ENCODE assay signal across 17 mouse cellular contexts in the genomic region with DNA sequence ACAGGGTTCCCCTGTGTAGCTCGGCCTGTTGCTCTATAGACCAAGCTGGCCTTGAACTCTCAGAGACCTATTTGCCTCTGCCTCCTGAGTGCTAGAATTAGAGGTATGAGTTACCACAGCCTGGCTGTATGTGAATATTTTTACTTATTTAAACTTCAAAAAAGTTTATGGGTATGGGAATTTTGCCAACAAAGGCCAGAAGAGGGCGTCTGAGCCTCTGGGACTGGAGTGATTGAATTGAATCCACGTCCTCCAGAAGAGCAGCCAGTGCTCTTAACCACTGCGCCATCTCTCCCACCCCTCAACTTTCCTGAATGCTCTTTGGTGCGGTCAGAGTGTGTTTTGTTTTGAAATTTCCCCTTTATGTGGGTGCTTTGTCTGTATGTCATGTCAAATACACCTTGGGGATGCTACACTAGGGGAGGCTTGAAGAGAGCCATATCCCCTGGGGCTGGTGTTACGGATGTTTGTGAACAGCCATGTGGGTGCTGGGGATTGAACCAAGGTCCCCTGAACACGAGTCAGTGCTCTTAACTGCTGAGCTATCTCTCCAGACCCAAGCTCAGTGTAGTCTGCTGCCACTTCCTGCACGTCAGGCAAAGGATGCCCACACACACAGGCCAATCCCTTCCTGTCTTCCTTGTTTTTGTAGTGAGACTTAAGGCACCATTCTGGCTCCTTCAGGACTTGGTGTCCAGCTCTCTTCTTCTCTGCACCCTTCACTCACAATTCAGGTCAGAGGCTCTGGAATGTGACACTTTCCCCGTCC. TPM values are rescaled to one million over a fixed set of nuclear protein-coding genes. Genes with fewer than 3 reads are reported as not detected.
A peak's percentile ranks its signal among the peaks of the same experiment; 100 is the strongest.
DNase-seq lines count a peak whose midpoint lies in the region; ATAC-seq and TF ChIP-seq lines count a peak whose summit lies in the region.
"Had no signal": no experiment of that assay in that cellular context is flagged by ENCODE, and none has a peak within 500 bp of the region (broad histone marks: within the 10 kb centered on the region; RNA-seq: fewer than 3 reads in every experiment).

No protein-coding gene starts in this region.

- peaks cover 92% of the 10 kb centered on the region for H3K36me3 ChIP-seq in liver, embryonic 12.5 days
- peaks cover 91% of the 10 kb centered on the region for H3K36me3 ChIP-seq in G1E (replicated peaks)
- peaks cover 61% of the 10 kb centered on the region for H3K36me3 ChIP-seq in liver, embryonic 14.5 days (replicated peaks; ENCODE audit: control insufficient read depth, insufficient read depth, low read depth)

- ATAC-seq in liver, embryonic 12.5 days = no peak
- ATAC-seq in G1E (ENCODE audit: extremely low read depth, insufficient number of reproducible peaks, low FRiP score, poor library complexity, severe bottlenecking) = no peak
- no peak for ATAC-seq in liver, embryonic 14.5 days (ENCODE audit: insufficient read depth)
- ATAC-seq: hindbrain, postnatal 0 days had no signal

- TF ChIP-seq CTCF in G1E (IDR thresholded peaks at IDR 0.05; ENCODE audit: low read depth, low read length) = 0 out of 2 replicates have a peak, but pooled peaks have one; percentile 10
- peak; percentile 48 for TF ChIP-seq CTCF in liver, embryonic 14.5 days (IDR thresholded peaks at IDR 0.05; ENCODE audit: low read depth)

- intact Hi-C loops in heart, postnatal 14 days (cut with DNase I) = no loop called here

- TF ChIP-seq EP300 in liver, embryonic 14.5 days (IDR thresholded peaks at IDR 0.05; ENCODE audit: low read depth) = no peak

- no peaks in the 10 kb centered on the region for H3K9me3 ChIP-seq in liver, embryonic 12.5 days (replicated peaks)
- no peaks in the 10 kb centered on the region for H3K9me3 ChIP-seq in G1E (replicated peaks)
- no peaks in the 10 kb centered on the region for H3K9me3 ChIP-seq in liver, embryonic 14.5 days (ENCODE audit: control insufficient read depth, low read length)
- H3K9me3 ChIP-seq: embryonic facial prominence, embryonic 13.5 days; heart, embryonic 12.5 days; lung, embryonic 15.5 days; midbrain, embryonic 10.5 days had no signal

- H3K4me1 ChIP-seq in liver, embryonic 12.5 days = peaks cover 31% of the 10 kb centered on the region
- H3K4me1 ChIP-seq in G1E (ENCODE audit: insufficient read depth, low read depth, low read length) = peaks cover 52% of the 10 kb centered on the region
- peaks cover 11 to 15% of the 10 kb centered on the region in 2 experiments for H3K4me1 ChIP-seq in liver, embryonic 14.5 days (replicated peaks; ENCODE audit: control insufficient read depth in 2 of 2, insufficient read depth in 2 of 2, low read length in 1 of 2)

- H3K27me3 ChIP-seq in liver, embryonic 12.5 days (replicated peaks) = no peaks in the 10 kb centered on the region
- no peaks in the 10 kb centered on the region for H3K27me3 ChIP-seq in G1E (ENCODE audit: insufficient read depth, low read length)
- no peaks in the 10 kb centered on the region for H3K27me3 ChIP-seq in liver, embryonic 14.5 days (ENCODE audit: control insufficient read depth, insufficient read depth, low read length)
- H3K27me3 ChIP-seq: embryonic facial prominence, embryonic 13.5 days; heart, embryonic 12.5 days; lung, embryonic 15.5 days had no signal

- no peak overlapping the region for H3K4me2 ChIP-seq in liver, embryonic 12.5 days
- no peak overlapping the region for H3K4me2 ChIP-seq in liver, embryonic 14.5 days (ENCODE audit: low read depth)
- H3K4me2 ChIP-seq: embryonic facial prominence, embryonic 13.5 days; heart, embryonic 12.5 days; lung, embryonic 15.5 days had no signal

- peak overlapping the region; percentile 21 for H3K27ac ChIP-seq in liver, embryonic 12.5 days
- H3K27ac ChIP-seq in liver, embryonic 14.5 days = no peak overlapping the region
- H3K27ac ChIP-seq: embryonic facial prominence, embryonic 13.5 days; hindbrain, postnatal 0 days; lung, embryonic 15.5 days; midbrain, embryonic 10.5 days had no signal

- DNase-seq in heart, adult 11 months = peak; percentile 65
- DNase-seq in heart, postnatal 14 days = no peak
- DNase-seq in liver (no peak), G1E (ENCODE audit: low spot score) (no peak)
- DNase-seq in liver, embryonic 14.5 days (ENCODE audit: low read depth in 3 of 3, low spot score in 3 of 3) = no peak
- DNase-seq in layer of hippocampus, postnatal 10 days (ENCODE audit: low spot score in 2 of 2) = no peak
- no peak for DNase-seq in right cerebral cortex, adult 18-20 months
- DNase-seq: cerebellum, adult 11-12 months; heart, postnatal 4 days; left cerebral cortex, postnatal 4 days; right cerebral cortex, postnatal 4 days had no signal

- no peak overlapping the region for H3K9ac ChIP-seq in liver, embryonic 12.5 days
- H3K9ac ChIP-seq in liver, embryonic 14.5 days (replicated peaks) = no peak overlapping the region
- H3K9ac ChIP-seq: heart, embryonic 12.5 days; lung, embryonic 15.5 days had no signal

- H3K4me3 ChIP-seq in liver, embryonic 12.5 days = no peak overlapping the region
- H3K4me3 ChIP-seq in G1E (ENCODE audit: low read depth, low read length) = no peak overlapping the region
- no peak overlapping the region for H3K4me3 ChIP-seq in liver, embryonic 14.5 days (ENCODE audit: insufficient read depth in 1 of 2, low read depth in 2 of 2, low read length in 2 of 2)
- H3K4me3 ChIP-seq: embryonic facial prominence, embryonic 13.5 days; heart, embryonic 12.5 days; lung, embryonic 15.5 days; midbrain, embryonic 10.5 days had no signal

- WGBS in liver, embryonic 12.5 days (ENCODE audit: insufficient replicate concordance) = 65% methylated on average over 9 of the region's 9 CpGs
- 66% methylated on average over 9 of the region's 9 CpGs for WGBS in liver, embryonic 14.5 days (ENCODE audit: insufficient replicate concordance)

RNA-seq across cellular contexts. Expression of a gene that starts 5.4 kb away (rescaled TPM):
- 100 to 1,000 TPM; 234 to 248 TPM for total RNA-seq in heart, postnatal 14 days (2021)
- polyA plus RNA-seq in liver, embryonic 12.5 days (2016; fragmentation: Nextera tagmentation; extraction: Ambion mirVana) = 239 and 249 TPM in 2 replicates
- 209 and 211 TPM in 2 replicates for total RNA-seq in G1E (2014; fragmentation: Nextera tagmentation)
- 53.8 and 62.8 TPM in 2 replicates for total RNA-seq in G1E (2017)
- polyA plus RNA-seq in G1E (2012) = 283 and 349 TPM in 2 replicates
- polyA plus RNA-seq in liver, embryonic 14.5 days (2012; rRNA removed) = 121 and 142 TPM in 2 replicates
- polyA plus RNA-seq in liver, embryonic 14.5 days (2014; fragmentation: Nextera tagmentation; extraction: Ambion mirVana) = 199 and 218 TPM in 2 replicates
- 100 to 1,000 TPM; 107 to 111 TPM for total RNA-seq in layer of hippocampus, postnatal 10 days (2021)

RNA-seq across cellular contexts. Expression of a gene that starts 33.1 kb away (rescaled TPM):
- under 1 TPM; 0.41 to 0.59 TPM for total RNA-seq in heart, postnatal 14 days (2021)
- 1.3 and 1.7 TPM in 2 replicates for polyA plus RNA-seq in liver, embryonic 12.5 days (2016; fragmentation: Nextera tagmentation; extraction: Ambion mirVana)
- total RNA-seq in G1E (2014; fragmentation: Nextera tagmentation) (0.24 TPM in 1 of 2 replicates, not detected in the other), G1E (2017) (0.27 and 0.29 TPM in 2 replicates)
- polyA plus RNA-seq in G1E (2012) = 0.01 and 0.02 TPM in 2 replicates
- polyA plus RNA-seq in liver, embryonic 14.5 days (2012; rRNA removed) = 1.2 and 1.3 TPM in 2 replicates
- 1.3 and 1.4 TPM in 2 replicates for polyA plus RNA-seq in liver, embryonic 14.5 days (2014; fragmentation: Nextera tagmentation; extraction: Ambion mirVana)
- 10 to 100 TPM; 11.5 to 12.7 TPM for total RNA-seq in layer of hippocampus, postnatal 10 days (2021)

RNA-seq across cellular contexts. Expression of a gene that starts 47.2 kb away (rescaled TPM):
- total RNA-seq in heart, postnatal 14 days (2021) = 10 to 100 TPM; 72.3 to 75.6 TPM
- polyA plus RNA-seq in liver, embryonic 12.5 days (2016; fragmentation: Nextera tagmentation; extraction: Ambion mirVana) = 257 and 271 TPM in 2 replicates
- total RNA-seq in G1E (2014; fragmentation: Nextera tagmentation) (632 and 643 TPM in 2 replicates), G1E (2017) (279 and 298 TPM in 2 replicates)
- polyA plus RNA-seq in G1E (2012) = 61.9 and 65.1 TPM in 2 replicates
- polyA plus RNA-seq in liver, embryonic 14.5 days (2012; rRNA removed) = 119 and 143 TPM in 2 replicates
- 129 and 132 TPM in 2 replicates for polyA plus RNA-seq in liver, embryonic 14.5 days (2014; fragmentation: Nextera tagmentation; extraction: Ambion mirVana)
- total RNA-seq in layer of hippocampus, postnatal 10 days (2021) = 100 to 1,000 TPM; 106 to 118 TPM

Comparison
In these comparisons a context has a peak if more than half of its experiments do, and no peak if none do; other contexts are left out.
1. RNA of a gene that starts 33.1 kb away (total RNA-seq): 11.5 to 12.7 TPM in layer of hippocampus, postnatal 10 days; 0.41 to 0.59 TPM in heart, postnatal 14 days and 0.24 to 0.29 TPM in G1E; every median in the first group is over 4 times any median in the second.